Mouse (Mus musculus) kidney, postnatal 0 days (tissue): ENCODE results near the gene Dst. TPM values are rescaled to one million over a fixed set of nuclear protein-coding genes. Genes with fewer than 3 reads are reported as not detected.
"Not testable (repeated sequence)": the region's sequence is repeated elsewhere in the genome, so short reads cannot be mapped to it uniquely, and the experiment has no call there.

Experiments
- ATAC-seq: fragments of 200-750 bp; cut with Nextera tagmentation; replicated peaks from 2 replicates; pipeline ENCODE4 v1.8.0; 2017; ENCODE audit warnings: low read depth, moderate number of reproducible peaks, moderate TSS enrichment, moderate library complexity; ENCODE audit not compliant: low FRiP score
- DNase-seq: peaks from one replicate; pipeline ENCODE4 v3.0.0-alpha.2; 2016; ENCODE audit warnings: low spot score
- H3K27ac ChIP-seq: fragments of 300-500 bp; sonication (generic); 2 replicates; pipeline ENCODE4 v1.5.1; 2014; ENCODE audit warnings: mild to moderate bottlenecking
- H3K27me3 ChIP-seq: fragments of 300-500 bp; sonication (generic); 2 replicates; pipeline ENCODE4 v1.6.1; 2014; ENCODE audit warnings: low read length, mixed read lengths; ENCODE audit not compliant: insufficient read depth
- H3K36me3 ChIP-seq: fragments of 300-500 bp; sonication (generic); 2 replicates; pipeline ENCODE4 v1.6.1; 2014; ENCODE audit warnings: low read length, mixed read lengths; ENCODE audit not compliant: insufficient read depth
- H3K4me1 ChIP-seq: fragments of 300-500 bp; sonication (generic); replicated peaks from 2 replicates; pipeline ENCODE4 v1.6.1; 2014; ENCODE audit warnings: antibody characterized with exemption, low read length, mixed read lengths; ENCODE audit not compliant: insufficient read depth
- H3K4me2 ChIP-seq: fragments of 300-500 bp; sonication (generic); 2 replicates; pipeline ENCODE4 v1.6.1; 2014; ENCODE audit warnings: mild to moderate bottlenecking, low read length, moderate library complexity, mixed read lengths
- H3K4me3 ChIP-seq: fragments of 300-500 bp; sonication (generic); replicated peaks from 2 replicates; pipeline ENCODE4 v1.5.1; 2014; ENCODE audit warnings: low read depth, low read length
- H3K9ac ChIP-seq: fragments of 300-500 bp; sonication (generic); 2 replicates; pipeline ENCODE4 v1.6.1; 2014; ENCODE audit warnings: low read depth, low read length
- H3K9me3 ChIP-seq: fragments of 300-500 bp; sonication (generic); replicated peaks from 2 replicates; pipeline ENCODE4 v1.6.1; 2016; ENCODE audit warnings: low read length, inconsistent platforms, mixed read lengths
- CTCF ChIP-seq: IDR thresholded peaks from 2 replicates; pipeline ENCODE4 v1.5.1; 2016; ENCODE audit warnings: antibody characterized with exemption, low read depth, mild to moderate bottlenecking, moderate library complexity
- WGBS: fragments of 180-500 bp; shearing (Covaris S2); extraction: QIAGEN DNeasy Blood & Tissue Kit; methylation state at CpG from one replicate; pipeline ENCODE4 v1.1.7; 2014; 5-methylcytosine and 5-hydroxymethylcytosine counted together
- polyA plus RNA-seq: library from polyadenylated mRNA; unstranded; fragments of >200 nt; fragmentation: Nextera tagmentation; extraction: Ambion mirVana; gene quantifications from 2 replicates; pipeline ENCODE4 v1.2.1, GENCODE M21; 2015

Gene Dst
- polyA plus RNA-seq, 1 experiment from 2014 or later, result 22.4 TPM

DNA sequence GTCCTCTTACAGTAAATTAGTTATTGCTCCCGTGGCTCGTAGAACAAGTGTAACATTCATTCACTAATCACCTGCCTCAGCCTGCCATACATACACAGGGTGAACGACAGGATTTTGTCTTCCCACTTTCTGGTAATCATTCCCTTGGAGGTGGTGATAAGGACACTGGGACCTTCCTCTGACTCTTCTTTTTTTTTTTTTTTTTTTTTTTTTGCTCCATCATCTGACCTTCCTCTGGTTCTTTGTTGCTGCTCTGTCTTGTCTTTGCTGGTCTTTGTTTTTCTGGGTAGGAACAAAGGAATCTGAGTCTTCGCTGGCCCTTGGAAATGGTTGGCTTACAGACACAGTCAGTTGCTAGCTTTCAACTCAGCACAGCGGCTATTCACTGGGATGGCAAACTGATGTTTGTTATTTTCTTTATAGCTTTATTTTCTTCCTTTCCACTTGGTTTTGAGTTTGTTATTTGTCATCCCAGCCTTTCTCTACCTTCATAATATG, 157.6 kb downstream of the Dst start:
- DNase-seq, result no peak
- H3K9me3 ChIP-seq, result no peaks in the 10 kb centered on the region
- no peak for ATAC-seq
- no peak overlapping the region for H3K4me2 ChIP-seq
- TF ChIP-seq CTCF, result no peak
- H3K4me1 ChIP-seq, result 0 out of 2 replicates have a peak, but pooled peaks cover 3% of the 10 kb centered on the region
- no peak overlapping the region for H3K4me3 ChIP-seq
- WGBS, result 73% methylated on average over 5 of the region's 5 CpGs
- no peak overlapping the region for H3K27ac ChIP-seq
- no peaks in the 10 kb centered on the region for H3K27me3 ChIP-seq
- no peaks in the 10 kb centered on the region for H3K36me3 ChIP-seq
- H3K9ac ChIP-seq, result no peak overlapping the region

- not testable (repeated sequence) for H3K4me2 ChIP-seq, H3K4me1 ChIP-seq, H3K27ac ChIP-seq, H3K4me3 ChIP-seq, H3K9ac ChIP-seq, DNase-seq, H3K9me3 ChIP-seq, H3K36me3 ChIP-seq, H3K27me3 ChIP-seq, ATAC-seq
- 93% methylated on average over 4 of the region's 4 CpGs for WGBS
These were observed 158.4 kb downstream of the Dst start for GRCm38 (mm10) chr1:34066401-34066800.

DNA sequence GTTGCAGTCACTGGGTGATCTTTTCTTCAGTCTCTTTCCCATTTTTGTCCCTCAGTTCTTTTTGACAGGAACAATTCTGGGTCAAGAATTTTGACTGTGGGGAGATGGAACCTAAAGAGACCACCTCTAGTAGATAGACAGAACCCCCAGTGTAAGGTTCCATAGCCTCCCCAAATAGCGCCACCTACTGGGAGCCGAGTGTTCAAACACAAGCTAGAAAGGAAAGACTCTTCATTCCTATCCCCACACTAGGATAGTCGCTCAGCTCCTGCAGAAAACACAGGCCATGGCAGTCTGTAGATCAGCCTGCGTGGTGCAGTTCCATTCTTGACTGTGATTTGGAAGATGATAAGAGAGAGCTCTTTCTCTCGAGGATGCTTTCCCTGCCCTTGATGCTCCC, 160.3 kb downstream of the Dst start:
- H3K36me3 ChIP-seq, result no peaks in the 10 kb centered on the region
- DNase-seq (no peak), ATAC-seq (no peak)
- no peaks in the 10 kb centered on the region for H3K9me3 ChIP-seq
- no peaks in the 10 kb centered on the region; the same call in 1 of the 2 replicates for H3K4me1 ChIP-seq
- H3K9ac ChIP-seq, result no peak overlapping the region
- TF ChIP-seq CTCF, result peak; percentile 57; the same call in 1 of the 2 replicates
- H3K4me2 ChIP-seq, result no peak overlapping the region
- no peak overlapping the region for H3K27ac ChIP-seq
- no peaks in the 10 kb centered on the region for H3K27me3 ChIP-seq
- H3K4me3 ChIP-seq, result no peak overlapping the region
- WGBS, result 56% methylated on average over 5 of the region's 5 CpGs

- no peak overlapping the region for H3K27ac ChIP-seq
These were observed 161.7 kb downstream of the Dst start for GRCm38 (mm10) chr1:34069514-34070290.

GRCm38 (mm10) chr1:34070474-34070873, 162.4 kb downstream of the Dst start:
- Histone ChIP-seq H3K36me3 (no peaks in the 10 kb centered on the region), H3K27ac (no peak overlapping the region), H3K4me2 (no peak overlapping the region), H3K9ac (no peak overlapping the region), H3K9me3 (no peaks in the 10 kb centered on the region), H3K27me3 (no peaks in the 10 kb centered on the region), H3K4me1 (no peaks in the 10 kb centered on the region; the same call in 1 of the 2 replicates), H3K4me3 (no peak overlapping the region)
- 73% methylated on average over 7 of the region's 7 CpGs for WGBS
- no peak for TF ChIP-seq CTCF
- ATAC-seq (no peak), DNase-seq (no peak)

More at GRCm38 (mm10) chr1:34069514-34070290, 161.7 kb downstream of the Dst start:
- no peak for DNase-seq
- H3K27me3 ChIP-seq, result no peaks in the 10 kb centered on the region
- ATAC-seq, result no peak
- H3K4me1 ChIP-seq, result no peaks in the 10 kb centered on the region; the same call in 1 of the 2 replicates
- no peaks in the 10 kb centered on the region for H3K9me3 ChIP-seq
- no peak overlapping the region for H3K4me2 ChIP-seq
- H3K36me3 ChIP-seq, result no peaks in the 10 kb centered on the region
- no peak for TF ChIP-seq CTCF
- 78% methylated on average over 10 of the region's 10 CpGs for WGBS
- H3K4me3 ChIP-seq, result no peak overlapping the region
- no peak overlapping the region for H3K9ac ChIP-seq

DNA sequence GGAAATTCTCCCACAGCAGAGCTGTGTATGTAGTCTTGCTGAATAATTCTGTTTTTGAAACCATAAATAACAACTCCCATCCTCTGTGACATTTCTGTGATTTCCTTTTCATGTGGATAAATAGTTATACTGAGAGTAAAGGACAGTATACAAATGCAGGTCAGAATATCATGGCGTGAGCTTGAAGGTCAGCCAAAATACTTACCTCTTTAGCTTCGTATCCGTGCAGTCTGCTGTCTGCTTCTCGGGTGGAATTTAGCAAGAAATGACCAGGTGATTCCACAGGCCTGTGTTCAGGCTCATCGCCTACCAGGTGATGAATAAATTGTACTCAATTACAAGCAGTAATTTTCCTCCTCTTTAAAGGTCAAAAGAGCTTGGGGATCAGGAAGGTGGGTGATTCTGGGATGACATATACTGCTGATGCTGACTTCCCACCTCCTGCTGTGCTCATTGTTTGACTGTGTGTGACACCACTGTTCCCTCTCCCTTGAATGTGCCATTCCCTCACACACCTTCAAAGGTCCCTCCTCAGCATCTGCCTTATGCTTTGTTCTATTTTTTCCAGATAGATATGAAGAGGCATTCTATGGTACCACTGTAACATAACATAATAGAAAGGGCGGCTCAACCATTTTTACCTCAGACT, 163.1 kb downstream of the Dst start:
- Histone ChIP-seq H3K36me3 (no peaks in the 10 kb centered on the region), H3K4me2 (no peak overlapping the region), H3K9ac (no peak overlapping the region), H3K27me3 (no peaks in the 10 kb centered on the region), H3K4me1 (no peaks in the 10 kb centered on the region; the same call in 1 of the 2 replicates), H3K27ac (no peak overlapping the region), H3K9me3 (no peaks in the 10 kb centered on the region), H3K4me3 (no peak overlapping the region)
- ATAC-seq (no peak), DNase-seq (no peak)
- 72% methylated on average over 6 of the region's 6 CpGs for WGBS
- TF ChIP-seq CTCF, result no peak
